Mouse (Mus musculus) limb, embryonic 14.5 days (tissue): ENCODE measurements around the gene Slc32a1. TPM values are rescaled to one million over a fixed set of nuclear protein-coding genes. Genes with fewer than 3 reads are reported as not detected.

Source experiments
- ATAC-seq: fragments of 200-750 bp; cut with Nextera tagmentation; 2 replicates; pipeline ENCODE4 v1.8.0; 2017; ENCODE audit warnings: low read depth, moderate number of reproducible peaks, moderate TSS enrichment; ENCODE audit not compliant: low FRiP score
- DNase-seq: peaks from one replicate; pipeline ENCODE4 v3.0.0-alpha.2; 2015; ENCODE audit warnings: low spot score
- H3K27ac ChIP-seq: fragments of 300-500 bp; sonication (generic); replicated peaks from 2 replicates; pipeline ENCODE4 v1.5.1; 2014; ENCODE audit warnings: low read depth, mild to moderate bottlenecking, low read length, moderate library complexity, mixed read lengths
- H3K27me3 ChIP-seq: fragments of 300-500 bp; sonication (generic); 2 replicates; pipeline ENCODE4 v1.6.1; 2014; ENCODE audit warnings: low read length, mixed read lengths; ENCODE audit not compliant: control insufficient read depth, insufficient read depth
- H3K36me3 ChIP-seq: fragments of 300-500 bp; sonication (generic); 2 replicates; pipeline ENCODE4 v1.6.1; 2014; ENCODE audit warnings: mild to moderate bottlenecking, low read length, moderate library complexity, mixed read lengths; ENCODE audit not compliant: control insufficient read depth, insufficient read depth
- H3K4me1 ChIP-seq: fragments of 300-500 bp; sonication (generic); 2 replicates; pipeline ENCODE4 v1.6.1; 2014; ENCODE audit warnings: antibody characterized with exemption, low read length, mixed read lengths; ENCODE audit not compliant: control insufficient read depth, insufficient read depth
- H3K4me2 ChIP-seq: fragments of 300-500 bp; sonication (generic); replicated peaks from 2 replicates; pipeline ENCODE4 v1.6.1; 2014; ENCODE audit warnings: low read depth, mild to moderate bottlenecking, low read length, moderate library complexity; ENCODE audit not compliant: severe bottlenecking
- H3K4me3 ChIP-seq: fragments of 300-500 bp; sonication (generic); replicated peaks from 2 replicates; pipeline ENCODE4 v1.5.1; 2014; ENCODE audit warnings: low read length
- H3K9ac ChIP-seq: fragments of 300-500 bp; sonication (generic); 2 replicates; pipeline ENCODE4 v1.6.1; 2014; ENCODE audit warnings: mild to moderate bottlenecking, low read depth, low read length, moderate library complexity; ENCODE audit not compliant: severe bottlenecking
- H3K9me3 ChIP-seq: fragments of 300-500 bp; sonication (generic); 2 replicates; pipeline ENCODE4 v1.6.1; 2016; ENCODE audit warnings: low read length; ENCODE audit not compliant: control insufficient read depth
- POLR2A ChIP-seq: fragments of 200-500 bp; IDR thresholded peaks from 2 replicates; pipeline ENCODE4 v1.8.0; 2012; ENCODE audit warnings: inconsistent platforms, mild to moderate bottlenecking, moderate library complexity, borderline replicate concordance; ENCODE audit not compliant: insufficient read depth, insufficient read length; ENCODE audit errors: extremely low read depth
- WGBS: fragments of 180-500 bp; shearing (Covaris S2); extraction: QIAGEN DNeasy Blood & Tissue Kit; methylation state at CpG from one replicate; pipeline ENCODE4 v1.1.7; 2014; 5-methylcytosine and 5-hydroxymethylcytosine counted together
- polyA plus RNA-seq, 2 experiments: library from polyadenylated mRNA; depleted of rRNA in 1 of 2; stranded (reverse) in 1 of 2; unstranded in 1 of 2; fragments of >200 nt; fragmentation: Nextera tagmentation in 1 of 2; extraction: Ambion mirVana in 1 of 2; gene quantifications; 2 replicates each; pipeline versions ENCODE4 v1.2.1 to v1.2.3; 2012 to 2014

Slc32a1 gene
- polyA plus RNA-seq, 2 experiments = 0.21 TPM; not detected in 1

GRCm38 (mm10) chr2:158595103-158595502, 15.5 kb upstream of the Slc32a1 start:
- TF ChIP-seq POLR2A = no peak
- Histone ChIP-seq H3K36me3 (no peaks in the 10 kb centered on the region), H3K4me2 (no peak overlapping the region), H3K4me1 (no peaks in the 10 kb centered on the region), H3K9me3 (no peaks in the 10 kb centered on the region), H3K27me3 (peaks cover 10% of the 10 kb centered on the region; the same call in 1 of the 2 replicates), H3K27ac (no peak overlapping the region), H3K9ac (no peak overlapping the region), H3K4me3 (no peak overlapping the region)
- 2% methylated on average over 12 of the region's 12 CpGs for WGBS
- no peak for ATAC-seq
- DNase-seq = peak; percentile 33

DNA sequence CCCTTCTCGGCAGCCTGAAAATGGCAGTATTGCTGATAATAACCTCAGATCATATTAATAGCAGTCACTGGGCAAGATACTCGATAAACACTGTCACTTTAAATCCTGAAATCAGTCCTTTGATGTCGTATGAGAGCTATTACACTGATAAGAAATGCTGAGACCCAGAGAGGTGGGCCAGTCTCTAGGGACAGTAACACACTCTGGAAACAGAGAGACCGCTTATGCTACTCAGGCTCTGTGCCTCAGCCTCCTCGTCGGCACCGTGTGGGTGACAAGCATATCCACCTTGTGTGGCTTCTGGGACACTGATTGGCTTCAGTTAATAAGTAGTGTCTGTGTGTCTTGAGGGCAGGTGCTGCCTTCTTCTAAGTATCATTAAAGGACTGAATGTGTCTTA, 15.0 kb upstream of the Slc32a1 start:
- no peak overlapping the region for H3K4me3 ChIP-seq
- no peaks in the 10 kb centered on the region for H3K9me3 ChIP-seq
- H3K36me3 ChIP-seq = no peaks in the 10 kb centered on the region
- no peak for DNase-seq
- H3K4me2 ChIP-seq = no peak overlapping the region
- peaks cover 10% of the 10 kb centered on the region; the same call in 1 of the 2 replicates for H3K27me3 ChIP-seq
- no peak overlapping the region for H3K9ac ChIP-seq
- WGBS = 29% methylated on average over 7 of the region's 7 CpGs
- H3K4me1 ChIP-seq = no peaks in the 10 kb centered on the region
- H3K27ac ChIP-seq = no peak overlapping the region
- no peak for ATAC-seq
- TF ChIP-seq POLR2A = no peak

DNA sequence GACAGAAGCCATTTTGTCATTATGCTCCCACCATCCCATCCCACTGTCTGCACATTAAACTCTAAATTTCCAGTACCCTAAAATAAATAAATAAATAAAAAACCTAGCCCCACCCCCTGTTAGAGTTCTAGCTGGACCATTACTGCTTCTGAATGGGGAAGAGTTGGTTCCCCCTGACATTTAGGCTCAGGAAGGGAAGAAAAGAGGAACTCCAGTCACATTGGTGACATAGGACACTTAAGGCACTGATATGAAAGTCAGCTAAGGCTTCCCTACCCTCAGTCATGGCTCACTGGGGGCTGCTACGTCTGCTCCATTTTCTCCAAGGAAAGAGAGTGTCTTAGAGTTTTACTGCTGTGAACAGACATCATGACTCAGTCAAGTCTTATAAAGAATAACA, 13.8 kb upstream of the Slc32a1 start:
- ATAC-seq = no peak
- Histone ChIP-seq H3K9ac (no peak overlapping the region), H3K4me2 (no peak overlapping the region), H3K4me1 (no peaks in the 10 kb centered on the region), H3K4me3 (no peak overlapping the region), H3K27me3 (peaks cover 10% of the 10 kb centered on the region; the same call in 1 of the 2 replicates), H3K9me3 (no peaks in the 10 kb centered on the region), H3K27ac (no peak overlapping the region), H3K36me3 (no peaks in the 10 kb centered on the region)
- no peak for TF ChIP-seq POLR2A
- DNase-seq = no peak
- WGBS = 39% methylated on average over 1 of the region's 1 CpGs

GRCm38 (mm10) chr2:158600517-158600916, 10.1 kb upstream of the Slc32a1 start:
- H3K4me2 ChIP-seq = no peak overlapping the region
- no peaks in the 10 kb centered on the region for H3K4me1 ChIP-seq
- H3K9me3 ChIP-seq = no peaks in the 10 kb centered on the region
- 29% methylated on average over 3 of the region's 3 CpGs for WGBS
- no peak for TF ChIP-seq POLR2A
- no peaks in the 10 kb centered on the region for H3K36me3 ChIP-seq
- H3K9ac ChIP-seq = no peak overlapping the region
- peaks cover 22% of the 10 kb centered on the region for H3K27me3 ChIP-seq
- no peak overlapping the region for H3K4me3 ChIP-seq
- DNase-seq (no peak), ATAC-seq (no peak)
- no peak overlapping the region for H3K27ac ChIP-seq

- DNase-seq (no peak), ATAC-seq (no peak)
- 83% methylated on average over 1 of the region's 1 CpGs for WGBS
- H3K36me3 ChIP-seq = no peaks in the 10 kb centered on the region
- H3K27me3 ChIP-seq = peaks cover 21% of the 10 kb centered on the region
- H3K9me3 ChIP-seq = no peaks in the 10 kb centered on the region
- H3K9ac ChIP-seq = no peak overlapping the region
- no peak overlapping the region for H3K4me2 ChIP-seq
- H3K4me3 ChIP-seq = no peak overlapping the region
- H3K27ac ChIP-seq = no peak overlapping the region
- no peak for TF ChIP-seq POLR2A
- H3K4me1 ChIP-seq = no peaks in the 10 kb centered on the region
Measured at GRCm38 (mm10) chr2:158601326-158601725, 9.2 kb upstream of the Slc32a1 start.

- Histone ChIP-seq H3K9me3 (no peaks in the 10 kb centered on the region), H3K4me2 (no peak overlapping the region), H3K4me1 (no peaks in the 10 kb centered on the region), H3K9ac (no peak overlapping the region), H3K36me3 (no peaks in the 10 kb centered on the region), H3K4me3 (no peak overlapping the region), H3K27me3 (peaks cover 28% of the 10 kb centered on the region), H3K27ac (no peak overlapping the region)
- ATAC-seq (no peak), DNase-seq (no peak)
- WGBS = 14% methylated on average over 15 of the region's 15 CpGs
- no peak for TF ChIP-seq POLR2A
Measured at GRCm38 (mm10) chr2:158602663-158603062, 7.9 kb upstream of the Slc32a1 start.
